Mouse (Mus musculus): ENCODE results near the gene Pttg1. TPM values are rescaled to one million over a fixed set of nuclear protein-coding genes. Genes with fewer than 3 reads are reported as not detected.

The Pttg1 gene
- polyA plus RNA-seq, 1 experiment: 4.3 TPM

GRCm38 (mm10) chr11:43383581-43383980 lies 42.5 kb downstream of the Pttg1 start:
- TF ChIP-seq POLR2A (IDR thresholded peaks at IDR 0.05; ENCODE audit: borderline replicate concordance, extremely low read depth, low read depth, low read length) (no peak), CTCF (IDR thresholded peaks at IDR 0.05; ENCODE audit: insufficient read depth, low read length) (no peak)
- 54% methylated on average over 2 of the region's 2 CpGs for WGBS
- H3K4me1 ChIP-seq (ENCODE audit: control insufficient read depth, insufficient read depth, low read length): peaks cover 3% of the 10 kb centered on the region
- DNase-seq: no peak
- peak overlapping the region; percentile 58 for H3K4me3 ChIP-seq (replicated peaks; ENCODE audit: extremely low read depth, low read depth, low read length)

- 89% methylated on average over 7 of the region's 7 CpGs for WGBS
- DNase-seq: no peak
- Histone ChIP-seq H3K4me1 (ENCODE audit: control insufficient read depth, insufficient read depth, low read length) (peaks cover 5% of the 10 kb centered on the region), H3K4me3 (replicated peaks; ENCODE audit: extremely low read depth, low read depth, low read length) (no peak overlapping the region)
- TF ChIP-seq CTCF (IDR thresholded peaks at IDR 0.05; ENCODE audit: insufficient read depth, low read length) (no peak), POLR2A (IDR thresholded peaks at IDR 0.05; ENCODE audit: borderline replicate concordance, extremely low read depth, low read depth, low read length) (no peak)
These were observed 45.1 kb downstream of the Pttg1 start for GRCm38 (mm10) chr11:43380901-43381300.

GRCm38 (mm10) chr11:43379911-43380485 lies 46.1 kb downstream of the Pttg1 start:
- peaks cover 2% of the 10 kb centered on the region for H3K4me1 ChIP-seq (ENCODE audit: control insufficient read depth, insufficient read depth, low read length)
- H3K4me3 ChIP-seq (replicated peaks; ENCODE audit: extremely low read depth, low read depth, low read length): no peak overlapping the region
- no peak for DNase-seq
- WGBS: 77% methylated on average over 11 of the region's 11 CpGs
- TF ChIP-seq CTCF (IDR thresholded peaks at IDR 0.05; ENCODE audit: insufficient read depth, low read length): no peak
- TF ChIP-seq POLR2A (IDR thresholded peaks at IDR 0.05; ENCODE audit: borderline replicate concordance, extremely low read depth, low read depth, low read length): no peak

DNA sequence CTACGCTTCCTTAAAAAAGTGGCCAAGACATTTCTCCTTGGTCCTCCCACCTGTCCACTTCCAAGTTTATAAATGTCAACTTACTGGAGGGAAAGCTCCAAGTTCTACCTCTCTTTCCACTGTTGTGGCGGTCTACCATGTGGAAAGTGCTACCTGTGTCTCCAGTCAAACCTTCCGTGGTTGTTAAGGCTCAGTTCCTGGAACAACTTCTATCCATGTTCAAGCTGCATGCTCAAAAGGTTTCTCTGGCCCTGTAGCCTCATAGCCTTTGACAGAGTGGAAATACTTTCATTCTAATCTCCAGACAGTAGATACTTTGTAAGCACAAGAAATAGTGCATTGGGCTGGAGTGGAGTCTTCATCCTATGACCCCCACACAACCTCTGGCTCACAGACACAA lies 46.6 kb downstream of the Pttg1 start:
- DNase-seq: no peak
- WGBS: 90% methylated on average over 3 of the region's 3 CpGs
- Histone ChIP-seq H3K4me3 (replicated peaks; ENCODE audit: extremely low read depth, low read depth, low read length) (no peak overlapping the region), H3K4me1 (ENCODE audit: control insufficient read depth, insufficient read depth, low read length) (peaks cover 2% of the 10 kb centered on the region; the same call in 1 of the 2 replicates)
- TF ChIP-seq POLR2A (IDR thresholded peaks at IDR 0.05; ENCODE audit: borderline replicate concordance, extremely low read depth, low read depth, low read length) (no peak), CTCF (IDR thresholded peaks at IDR 0.05; ENCODE audit: insufficient read depth, low read length) (no peak)

DNA sequence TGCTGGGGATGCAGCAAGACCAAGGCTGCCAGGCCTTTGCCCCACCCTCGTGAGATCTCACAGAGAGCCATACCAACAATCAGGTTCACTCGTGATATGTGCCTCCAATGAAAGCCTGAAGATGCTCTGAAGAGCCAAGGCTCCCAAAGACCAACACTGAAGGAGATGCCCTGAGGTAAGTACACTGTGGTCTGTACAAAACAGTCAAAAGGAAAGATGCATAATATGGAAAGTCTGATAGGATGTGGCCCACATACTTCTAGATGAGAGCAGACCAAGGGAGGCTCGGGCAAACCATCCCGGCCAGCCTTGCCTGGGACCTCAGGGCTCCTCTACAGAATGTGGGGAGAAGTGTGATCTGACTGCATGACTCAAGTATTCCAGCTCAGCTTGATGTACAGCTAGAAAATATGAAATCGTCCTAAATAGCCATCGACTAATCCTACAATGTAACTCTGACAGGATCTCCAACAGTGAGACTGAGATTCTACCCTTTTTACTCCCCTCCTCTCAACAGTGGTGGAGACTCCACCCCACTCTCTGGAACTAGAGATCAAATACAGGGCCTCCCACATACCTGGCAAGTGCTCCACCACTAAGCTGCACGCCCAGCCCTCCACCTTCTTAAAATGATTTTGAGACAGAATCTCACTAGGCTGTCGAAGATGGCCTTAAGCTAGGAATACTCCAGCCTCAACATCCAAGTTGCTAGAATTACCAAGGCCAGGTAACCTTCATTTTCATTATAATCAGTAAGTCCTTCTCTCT lies 48.8 kb downstream of the Pttg1 start:
- 84% methylated on average over 8 of the region's 8 CpGs for WGBS
- TF ChIP-seq CTCF (IDR thresholded peaks at IDR 0.05; ENCODE audit: insufficient read depth, low read length): no peak
- no peak for TF ChIP-seq POLR2A (IDR thresholded peaks at IDR 0.05; ENCODE audit: borderline replicate concordance, extremely low read depth, low read depth, low read length)
- Histone ChIP-seq H3K4me1 (ENCODE audit: control insufficient read depth, insufficient read depth, low read length) (peaks cover 2% of the 10 kb centered on the region; the same call in 1 of the 2 replicates), H3K4me3 (replicated peaks; ENCODE audit: extremely low read depth, low read depth, low read length) (no peak overlapping the region)
- no peak for DNase-seq

DNA sequence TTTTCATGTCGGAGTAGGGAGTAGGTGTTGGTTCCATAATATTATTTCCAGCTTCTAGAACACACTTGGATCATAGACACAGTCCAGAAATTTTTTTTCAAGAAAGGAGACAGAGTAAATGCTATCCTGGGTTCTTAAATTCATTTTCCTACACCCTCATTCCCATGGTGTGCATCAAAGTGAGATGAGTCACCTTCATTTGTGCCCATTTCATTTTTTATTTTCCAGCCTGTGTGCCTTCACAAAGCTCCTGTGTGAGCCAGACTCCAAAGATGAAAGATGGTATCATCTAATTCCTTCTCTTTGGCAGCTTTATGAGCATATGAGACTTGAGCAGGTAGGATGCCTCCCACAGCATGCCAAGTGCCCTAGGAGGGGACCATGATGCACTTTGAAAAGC lies 49.5 kb downstream of the Pttg1 start:
- TF ChIP-seq POLR2A (IDR thresholded peaks at IDR 0.05; ENCODE audit: borderline replicate concordance, extremely low read depth, low read depth, low read length): no peak
- no peak for TF ChIP-seq CTCF (IDR thresholded peaks at IDR 0.05; ENCODE audit: insufficient read depth, low read length)
- no peak overlapping the region for H3K4me3 ChIP-seq (replicated peaks; ENCODE audit: extremely low read depth, low read depth, low read length)
- DNase-seq: no peak
- H3K4me1 ChIP-seq (ENCODE audit: control insufficient read depth, insufficient read depth, low read length): peaks cover 2% of the 10 kb centered on the region; the same call in 1 of the 2 replicates
- WGBS: 96% methylated on average over 1 of the region's 1 CpGs

GRCm38 (mm10) chr11:43374956-43375355 lies 51.1 kb downstream of the Pttg1 start:
- 81% methylated on average over 6 of the region's 6 CpGs for WGBS
- TF ChIP-seq CTCF (IDR thresholded peaks at IDR 0.05; ENCODE audit: insufficient read depth, low read length) (no peak), POLR2A (IDR thresholded peaks at IDR 0.05; ENCODE audit: borderline replicate concordance, extremely low read depth, low read depth, low read length) (no peak)
- H3K4me1 ChIP-seq (ENCODE audit: control insufficient read depth, insufficient read depth, low read length): peaks cover 2% of the 10 kb centered on the region; the same call in 1 of the 2 replicates
- no peak for DNase-seq
- H3K4me3 ChIP-seq (replicated peaks; ENCODE audit: extremely low read depth, low read depth, low read length): no peak overlapping the region

GRCm38 (mm10) chr11:43373367-43373766 lies 52.7 kb downstream of the Pttg1 start:
- DNase-seq: no peak
- no peak overlapping the region for H3K4me3 ChIP-seq (replicated peaks; ENCODE audit: extremely low read depth, low read depth, low read length)
- 82% methylated on average over 3 of the region's 3 CpGs for WGBS
- H3K4me1 ChIP-seq (ENCODE audit: control insufficient read depth, insufficient read depth, low read length): peaks cover 2% of the 10 kb centered on the region; the same call in 1 of the 2 replicates
- TF ChIP-seq POLR2A (IDR thresholded peaks at IDR 0.05; ENCODE audit: borderline replicate concordance, extremely low read depth, low read depth, low read length): no peak
- TF ChIP-seq CTCF (IDR thresholded peaks at IDR 0.05; ENCODE audit: insufficient read depth, low read length): no peak

GRCm38 (mm10) chr11:43371807-43372206 lies 54.2 kb downstream of the Pttg1 start:
- TF ChIP-seq CTCF (IDR thresholded peaks at IDR 0.05; ENCODE audit: insufficient read depth, low read length) (no peak), POLR2A (IDR thresholded peaks at IDR 0.05; ENCODE audit: borderline replicate concordance, extremely low read depth, low read depth, low read length) (no peak)
- no peak overlapping the region for H3K4me3 ChIP-seq (replicated peaks; ENCODE audit: extremely low read depth, low read depth, low read length)
- no peaks in the 10 kb centered on the region for H3K4me1 ChIP-seq (ENCODE audit: control insufficient read depth, insufficient read depth, low read length)
- WGBS: 94% methylated on average over 3 of the region's 3 CpGs
- no peak for DNase-seq

Other genes starting within 250 kb of the Pttg1 start
- gene Slu7, start 7.5 kb upstream of the Pttg1 start, polyA plus RNA-seq (2012; rRNA removed): 3.2 and 6.0 TPM in 2 replicates
- gene C1qtnf2, start 48.0 kb upstream of the Pttg1 start, polyA plus RNA-seq (2012; rRNA removed): 35.1 and 62.4 TPM in 2 replicates
- 3.7 and 3.8 TPM in 2 replicates for gene Ccnjl, start 102.5 kb upstream of the Pttg1 start, polyA plus RNA-seq (2012; rRNA removed)
- 0.24 and 0.38 TPM in 2 replicates for gene 4933415A04Rik, start 160.8 kb upstream of the Pttg1 start, polyA plus RNA-seq (2012; rRNA removed)
- 0.34 TPM in 1 of 2 replicates, not detected in the other for gene Fabp6, start 175.3 kb upstream of the Pttg1 start, polyA plus RNA-seq (2012; rRNA removed)